Mouse (Mus musculus) central nervous system, embryonic 18 days (tissue): ENCODE measurements around the gene Slc1a7. TPM values are rescaled to one million over a fixed set of nuclear protein-coding genes. Genes with fewer than 3 reads are reported as not detected.

Source experiments
- polyA plus RNA-seq: library from polyadenylated mRNA; depleted of rRNA; stranded (reverse); fragments of >200 nt; gene quantifications from 2 replicates; pipeline ENCODE4 v1.2.3, GENCODE M21; 2012; rRNA removed

Gene Slc1a7
- 0.03 and 0.05 TPM in 2 replicates for polyA plus RNA-seq

GRCm38 (mm10) chr4:107967966-107968682, at the start of gene Slc1a7:
Gene Slc1a7 (plus strand): TSS chr4:107968332.

GRCm38 (mm10) chr4:107923145-107923802, 44.9 kb upstream of the Slc1a7 start, which contains the start of gene Cpt2:
Gene Cpt2 (minus strand): TSS chr4:107923610.

Other genes with a start within 250 kb of the Slc1a7 start
- gene Lrp8, start 166.1 kb upstream of the Slc1a7 start, polyA plus RNA-seq, result 117 and 125 TPM in 2 replicates
- gene Magoh, start 88.6 kb upstream of the Slc1a7 start, polyA plus RNA-seq, result 117 and 131 TPM in 2 replicates
- gene 0610037L13Rik, start 78.5 kb upstream of the Slc1a7 start, polyA plus RNA-seq, result 130 and 144 TPM in 2 replicates
- gene Cpt2, start 44.7 kb upstream of the Slc1a7 start, polyA plus RNA-seq, result 8.1 and 9.7 TPM in 2 replicates
- gene Podn, start 128.1 kb downstream of the Slc1a7 start, polyA plus RNA-seq, result 5.7 and 6.2 TPM in 2 replicates
- 136 and 151 TPM in 2 replicates for gene Scp2, start 176.7 kb downstream of the Slc1a7 start, polyA plus RNA-seq
- gene Echdc2, start 197.1 kb downstream of the Slc1a7 start, polyA plus RNA-seq, result 39.1 and 39.8 TPM in 2 replicates
- 0.04 and 0.12 TPM in 2 replicates for gene Zyg11a, start 249.7 kb downstream of the Slc1a7 start, polyA plus RNA-seq